ENCODE assay signal across 8 mouse cellular contexts in the genomic region with DNA sequence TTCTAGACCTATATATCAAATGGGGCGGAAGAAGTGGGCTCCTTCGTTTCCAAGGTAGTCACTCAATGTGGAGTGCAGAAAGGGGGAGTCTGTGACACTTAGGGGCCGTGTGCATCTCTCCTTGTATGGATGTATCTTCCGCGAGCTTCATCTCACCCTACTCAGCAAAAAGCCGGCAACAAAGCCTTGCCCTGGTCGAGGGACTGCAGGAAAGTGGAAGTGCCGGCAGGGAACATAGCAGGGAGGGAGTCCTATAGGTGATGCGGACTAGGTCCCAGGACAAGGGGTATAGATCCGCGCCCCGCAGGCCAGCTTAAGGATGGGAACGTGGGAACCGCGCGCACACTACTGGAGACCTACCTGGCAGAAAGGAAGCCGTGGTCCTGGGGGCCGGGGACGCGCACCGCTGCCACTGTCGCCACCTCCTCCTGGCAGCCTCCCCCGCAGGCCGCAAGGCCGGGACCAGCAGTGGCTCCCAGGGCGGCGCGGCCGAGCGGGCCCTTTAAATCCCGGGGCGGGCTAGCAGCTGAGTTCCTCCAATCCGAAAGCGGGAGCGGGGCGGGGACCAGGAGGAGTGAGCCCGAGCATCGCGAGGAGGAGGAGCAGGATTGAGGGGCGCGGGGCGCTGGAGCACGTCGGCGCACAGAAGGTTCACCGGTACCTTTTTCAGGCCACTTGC. TPM values are rescaled to one million over a fixed set of nuclear protein-coding genes. Genes with fewer than 3 reads are reported as not detected.
A peak's percentile ranks its signal among the peaks of the same experiment; 100 is the strongest.
DNase-seq lines count a peak whose midpoint lies in the region; ATAC-seq and TF ChIP-seq lines count a peak whose summit lies in the region.

A gene (minus strand): TSS at position 511 of the 679 bp plus-strand sequence.

- H3K36me3 ChIP-seq in limb, embryonic 15.5 days: no peaks in the 10 kb centered on the region
- no peaks in the 10 kb centered on the region for H3K36me3 ChIP-seq in midbrain, embryonic 16.5 days (ENCODE audit: control insufficient read depth, insufficient read depth, low read length)

- peak; percentile 88 for ATAC-seq in limb, embryonic 15.5 days (ENCODE audit: insufficient number of reproducible peaks, low FRiP score, low TSS enrichment, low read depth)
- peak; percentile 95 for ATAC-seq in midbrain, embryonic 16.5 days

- no peaks in the 10 kb centered on the region for H3K4me1 ChIP-seq in embryonic fibroblast, embryonic 13.5 days (ENCODE audit: control insufficient read depth, insufficient read depth, low read length)
- H3K4me1 ChIP-seq in limb, embryonic 15.5 days: peaks cover 4% of the 10 kb centered on the region; the same call in 1 of the 2 replicates
- H3K4me1 ChIP-seq in midbrain, embryonic 16.5 days (ENCODE audit: control insufficient read depth, insufficient read depth, low read length): no peaks in the 10 kb centered on the region; the same call in 1 of the 2 replicates

- no peaks in the 10 kb centered on the region for H3K9me3 ChIP-seq in limb, embryonic 15.5 days
- H3K9me3 ChIP-seq in midbrain, embryonic 16.5 days (replicated peaks; ENCODE audit: control insufficient read depth, low read length, poor library complexity, severe bottlenecking): no peaks in the 10 kb centered on the region

- DNase-seq in 3134 (ENCODE audit: extremely low read depth, insufficient read length, low spot score): peak; percentile 82
- peak; percentile 93 for DNase-seq in brain, embryonic 14.5 days (ENCODE audit: low read depth)
- peak; percentile 78 for DNase-seq in heart, adult 8-10 months (ENCODE audit: low spot score)
- peak; percentile 76 for DNase-seq in kidney, adult 9 months
- peak; percentile 35 to 44 for DNase-seq in spleen, postnatal 36 days (ENCODE audit: low spot score in 2 of 2)

- H3K4me2 ChIP-seq in limb, embryonic 15.5 days: peak within 1 kb of the TSS; percentile 58
- peak within 1 kb of the TSS; percentile 61 for H3K4me2 ChIP-seq in midbrain, embryonic 16.5 days (ENCODE audit: low read length)

- peak within 1 kb of the TSS; percentile 55 for H3K9ac ChIP-seq in limb, embryonic 15.5 days
- H3K9ac ChIP-seq in midbrain, embryonic 16.5 days (ENCODE audit: low read depth, low read length): peak within 1 kb of the TSS; percentile 74

- 16% methylated on average over 44 of the region's 46 CpGs for WGBS in limb, embryonic 15.5 days
- WGBS in midbrain, embryonic 16.5 days: 19% methylated on average over 46 of the region's 46 CpGs

- TF ChIP-seq POLR2A in brain, embryonic 14.5 days (IDR thresholded peaks at IDR 0.05; ENCODE audit: borderline replicate concordance, extremely low read depth, insufficient read depth, insufficient read length, poor library complexity, severe bottlenecking): peak; percentile 61
- TF ChIP-seq POLR2A in embryonic fibroblast, embryonic 13.5 days (IDR thresholded peaks at IDR 0.05; ENCODE audit: low read depth, low read length): peak; percentile 75

- no peak within 1 kb of the TSS for H3K27ac ChIP-seq in embryonic fibroblast, embryonic 13.5 days (ENCODE audit: insufficient read depth, low read length)
- no peak within 1 kb of the TSS for H3K27ac ChIP-seq in limb, embryonic 15.5 days
- H3K27ac ChIP-seq in midbrain, embryonic 16.5 days (ENCODE audit: low read length): peak within 1 kb of the TSS; percentile 60

- no peaks in the 10 kb centered on the region for H3K27me3 ChIP-seq in limb, embryonic 15.5 days
- no peaks in the 10 kb centered on the region for H3K27me3 ChIP-seq in midbrain, embryonic 16.5 days (ENCODE audit: control insufficient read depth, insufficient read depth, low read depth, low read length)

- peak within 1 kb of the TSS; percentile 50 for H3K4me3 ChIP-seq in embryonic fibroblast, embryonic 13.5 days (ENCODE audit: insufficient read depth, low read length)
- H3K4me3 ChIP-seq in limb, embryonic 15.5 days: peak within 1 kb of the TSS; percentile 53
- H3K4me3 ChIP-seq in midbrain, embryonic 16.5 days (ENCODE audit: low read depth, low read length): peak within 1 kb of the TSS; percentile 58

- TF ChIP-seq CTCF in brain, embryonic 14.5 days (IDR thresholded peaks at IDR 0.05; ENCODE audit: borderline replicate concordance, extremely low read depth, insufficient read depth, insufficient read length): no peak
- no peak for TF ChIP-seq CTCF in embryonic fibroblast, embryonic 13.5 days (IDR thresholded peaks at IDR 0.05; ENCODE audit: borderline replicate concordance, insufficient read depth, low read length)

RNA-seq across cellular contexts. Expression of the gene that starts here (rescaled TPM):
- polyA plus RNA-seq in brain, embryonic 14.5 days (2012; rRNA removed): 101 and 133 TPM in 2 replicates
- polyA plus RNA-seq in embryonic fibroblast, embryonic 13.5 days (2011; ENCODE audit: insufficient read length, low read depth, missing spikeins): 5.3 and 8.6 TPM in 2 replicates
- total RNA-seq in heart, adult 8-10 months (2022): 1 to 10 TPM; 2.1 to 3.9 (median 2.9) TPM
- 8.7 and 8.8 TPM in 2 replicates for polyA plus RNA-seq in limb, embryonic 15.5 days (2015; fragmentation: Nextera tagmentation; extraction: Ambion mirVana)
- polyA plus RNA-seq in midbrain, embryonic 16.5 days (2015; fragmentation: Nextera tagmentation; extraction: Ambion mirVana): 45.5 and 47.1 TPM in 2 replicates

Comparison
In these comparisons a context has a peak if more than half of its experiments do, and no peak if none do; other contexts are left out.
1. DNase-seq: peak in every context shown above with its lines; median percentile 93 in brain, embryonic 14.5 days; 82 in 3134; 78 in heart, adult 8-10 months; 76 in kidney, adult 9 months; 40 in spleen, postnatal 36 days.